Mouse (Mus musculus): ENCODE results near the gene Scamp4. TPM values are rescaled to one million over a fixed set of nuclear protein-coding genes. Genes with fewer than 3 reads are reported as not detected.

Gene Scamp4
- polyA plus RNA-seq, 1 experiment, result not detected

DNA sequence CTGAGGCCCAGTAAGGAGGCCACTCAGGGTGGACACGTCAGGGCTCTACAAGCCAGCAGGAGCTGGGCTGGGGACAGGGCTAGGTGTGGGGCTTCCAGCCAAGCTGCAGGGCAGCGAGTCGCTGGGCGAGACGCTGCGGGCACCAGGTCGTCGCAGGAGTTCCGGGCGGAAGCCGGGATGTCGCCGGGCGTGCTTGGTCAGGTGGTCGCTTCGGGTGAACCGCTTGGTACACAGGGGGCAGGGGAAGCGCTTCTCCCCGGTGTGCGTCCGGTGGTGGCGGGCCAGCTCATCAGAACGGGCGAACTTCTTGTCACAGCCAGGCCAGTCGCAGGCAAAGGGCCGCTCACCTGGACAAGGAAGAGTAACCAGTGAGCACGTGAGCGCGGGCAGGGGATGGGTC lies 33.8 kb upstream of the Scamp4 start:
- Histone ChIP-seq H3K4me1 (ENCODE audit: control insufficient read depth, insufficient read depth, low read length) (peaks cover 78% of the 10 kb centered on the region), H3K4me3 (ENCODE audit: insufficient read depth, low read depth, low read length) (no peak overlapping the region), H3K27ac (ENCODE audit: insufficient read depth, low read depth, low read length) (peak overlapping the region; percentile 94)
- TF ChIP-seq POLR2A (IDR thresholded peaks at IDR 0.05; ENCODE audit: insufficient read depth, low read depth, low read length) (no peak), CTCF (IDR thresholded peaks at IDR 0.05; ENCODE audit: insufficient read depth, low read depth, low read length) (no peak)
- WGBS, result 96% methylated on average over 29 of the region's 29 CpGs

DNA sequence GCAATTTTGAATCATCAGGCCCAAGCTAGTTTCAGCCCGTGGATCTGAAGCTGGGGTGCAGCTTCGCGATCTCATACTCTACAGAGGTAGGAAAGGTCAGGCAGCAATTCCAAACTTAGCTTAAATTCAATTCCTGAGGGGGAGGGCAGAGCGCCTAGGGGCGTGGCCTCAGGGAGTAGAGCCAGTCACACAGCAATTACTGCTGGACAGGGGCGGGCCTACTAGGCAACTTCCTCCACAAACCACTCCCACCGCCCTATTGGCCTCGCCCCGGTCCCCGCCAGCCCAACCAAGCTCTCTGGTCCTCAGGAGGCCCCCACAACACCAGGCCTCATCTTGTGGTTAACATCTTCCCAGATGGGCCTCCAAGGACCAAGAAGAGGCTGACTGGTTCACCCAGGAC lies 33.0 kb upstream of the Scamp4 start:
- TF ChIP-seq POLR2A (IDR thresholded peaks at IDR 0.05; ENCODE audit: insufficient read depth, low read depth, low read length) (no peak), CTCF (IDR thresholded peaks at IDR 0.05; ENCODE audit: insufficient read depth, low read depth, low read length) (no peak)
- Histone ChIP-seq H3K4me3 (ENCODE audit: insufficient read depth, low read depth, low read length) (no peak overlapping the region), H3K27ac (ENCODE audit: insufficient read depth, low read depth, low read length) (peak overlapping the region; percentile 94), H3K4me1 (ENCODE audit: control insufficient read depth, insufficient read depth, low read length) (peaks cover 78% of the 10 kb centered on the region)
- WGBS, result 52% methylated on average over 10 of the region's 10 CpGs

DNA sequence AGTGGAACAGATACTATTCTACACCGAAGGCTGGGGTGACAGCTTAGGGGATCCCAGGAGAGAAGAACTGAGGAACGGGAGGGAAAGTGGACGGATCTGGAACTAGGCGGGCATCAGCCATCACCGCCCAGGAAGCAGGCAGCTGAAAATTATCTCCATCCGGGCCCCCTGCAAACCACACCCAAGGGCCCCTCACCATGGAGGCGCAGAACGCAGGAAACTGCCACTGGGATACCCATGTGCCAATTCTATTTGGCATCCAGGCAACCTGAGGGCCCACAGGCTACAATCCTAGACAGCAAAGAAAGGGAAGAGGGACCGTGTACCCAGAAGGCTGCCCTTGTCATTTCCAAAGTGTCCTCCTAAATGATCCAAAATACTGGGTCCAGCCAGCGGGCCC lies 32.3 kb upstream of the Scamp4 start:
- TF ChIP-seq CTCF (IDR thresholded peaks at IDR 0.05; ENCODE audit: insufficient read depth, low read depth, low read length), result no peak
- TF ChIP-seq POLR2A (IDR thresholded peaks at IDR 0.05; ENCODE audit: insufficient read depth, low read depth, low read length), result no peak
- H3K4me3 ChIP-seq (ENCODE audit: insufficient read depth, low read depth, low read length), result peak overlapping the region; percentile 20; the same call in 1 of the 2 replicates
- WGBS, result 75% methylated on average over 10 of the region's 10 CpGs
- H3K4me1 ChIP-seq (ENCODE audit: control insufficient read depth, insufficient read depth, low read length), result peaks cover 86% of the 10 kb centered on the region
- peak overlapping the region; percentile 94 for H3K27ac ChIP-seq (ENCODE audit: insufficient read depth, low read depth, low read length)

DNA sequence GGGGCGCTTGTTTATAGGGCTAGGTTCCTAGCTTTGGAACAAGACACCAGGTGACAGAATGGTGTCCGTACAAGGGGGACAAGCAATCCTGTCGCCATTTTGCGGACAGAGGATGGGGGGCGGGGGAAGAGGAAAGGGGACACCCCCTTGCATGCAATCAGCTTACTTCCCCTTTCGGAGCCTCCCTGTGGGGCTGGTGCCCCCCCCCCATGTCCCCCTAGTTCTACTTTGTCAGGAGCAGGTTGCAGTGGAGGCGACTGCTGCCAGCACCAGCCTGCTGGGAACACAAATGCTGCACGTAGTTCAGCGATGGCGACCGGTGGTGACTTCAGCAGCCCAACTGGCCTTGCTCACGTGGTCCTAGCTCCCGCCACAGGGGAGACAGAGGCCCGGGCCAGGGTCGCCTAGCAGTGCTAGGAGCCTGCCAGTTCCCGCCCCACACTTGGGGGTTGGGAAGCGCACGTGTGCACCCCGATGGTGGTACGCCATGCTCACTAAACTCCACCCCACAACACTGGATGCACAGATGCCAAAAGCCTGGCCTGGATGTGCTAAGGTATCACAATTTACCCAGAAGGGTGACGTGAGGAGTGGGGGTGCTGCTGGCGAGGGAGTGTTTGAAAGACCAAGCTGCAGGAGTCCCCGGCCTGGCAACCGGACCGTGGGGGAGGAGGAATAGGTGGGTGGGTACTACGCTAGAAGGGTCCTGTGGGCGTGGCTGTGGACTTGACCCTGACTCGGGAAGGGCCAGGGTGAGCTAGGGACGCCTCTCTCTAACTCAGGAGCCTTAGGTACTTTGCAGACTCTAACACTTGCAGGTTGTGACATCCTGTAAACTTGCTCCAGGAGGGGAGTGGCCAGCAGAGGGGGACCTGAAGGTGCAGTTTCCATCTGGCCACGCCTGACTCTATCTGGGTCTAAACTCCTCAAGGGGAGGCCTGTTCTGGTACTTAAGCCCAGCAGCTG lies 31.5 kb upstream of the Scamp4 start:
- TF ChIP-seq POLR2A (IDR thresholded peaks at IDR 0.05; ENCODE audit: insufficient read depth, low read depth, low read length), result no peak
- no peak for TF ChIP-seq CTCF (IDR thresholded peaks at IDR 0.05; ENCODE audit: insufficient read depth, low read depth, low read length)
- Histone ChIP-seq H3K4me3 (ENCODE audit: insufficient read depth, low read depth, low read length) (peak overlapping the region; percentile 20), H3K27ac (ENCODE audit: insufficient read depth, low read depth, low read length) (peak overlapping the region; percentile 94), H3K4me1 (ENCODE audit: control insufficient read depth, insufficient read depth, low read length) (peaks cover 82% of the 10 kb centered on the region)
- WGBS, result 18% methylated on average over 30 of the region's 30 CpGs

GRCm38 (mm10) chr10:80572477-80572876 lies 30.2 kb upstream of the Scamp4 start:
- 73% methylated on average over 2 of the region's 2 CpGs for WGBS
- TF ChIP-seq CTCF (IDR thresholded peaks at IDR 0.05; ENCODE audit: insufficient read depth, low read depth, low read length), result no peak
- TF ChIP-seq POLR2A (IDR thresholded peaks at IDR 0.05; ENCODE audit: insufficient read depth, low read depth, low read length), result no peak
- H3K27ac ChIP-seq (ENCODE audit: insufficient read depth, low read depth, low read length), result peak overlapping the region; percentile 94

GRCm38 (mm10) chr10:80573944-80574343 lies 28.7 kb upstream of the Scamp4 start:
- peak overlapping the region; percentile 37 for H3K4me3 ChIP-seq (ENCODE audit: insufficient read depth, low read depth, low read length)
- 31% methylated on average over 9 of the region's 9 CpGs for WGBS
- H3K4me1 ChIP-seq (ENCODE audit: control insufficient read depth, insufficient read depth, low read length), result peaks cover 71% of the 10 kb centered on the region
- H3K27ac ChIP-seq (ENCODE audit: insufficient read depth, low read depth, low read length), result peak overlapping the region; percentile 94
- TF ChIP-seq CTCF (IDR thresholded peaks at IDR 0.05; ENCODE audit: insufficient read depth, low read depth, low read length) (no peak), POLR2A (IDR thresholded peaks at IDR 0.05; ENCODE audit: insufficient read depth, low read depth, low read length) (0 out of 2 replicates have a peak, but pooled peaks have one; percentile 23)

More at GRCm38 (mm10) chr10:80572477-80572876, 30.2 kb upstream of the Scamp4 start:
- H3K4me3 ChIP-seq (ENCODE audit: insufficient read depth, low read depth, low read length), result no peak overlapping the region
- H3K4me1 ChIP-seq (ENCODE audit: control insufficient read depth, insufficient read depth, low read length), result peaks cover 72% of the 10 kb centered on the region

DNA sequence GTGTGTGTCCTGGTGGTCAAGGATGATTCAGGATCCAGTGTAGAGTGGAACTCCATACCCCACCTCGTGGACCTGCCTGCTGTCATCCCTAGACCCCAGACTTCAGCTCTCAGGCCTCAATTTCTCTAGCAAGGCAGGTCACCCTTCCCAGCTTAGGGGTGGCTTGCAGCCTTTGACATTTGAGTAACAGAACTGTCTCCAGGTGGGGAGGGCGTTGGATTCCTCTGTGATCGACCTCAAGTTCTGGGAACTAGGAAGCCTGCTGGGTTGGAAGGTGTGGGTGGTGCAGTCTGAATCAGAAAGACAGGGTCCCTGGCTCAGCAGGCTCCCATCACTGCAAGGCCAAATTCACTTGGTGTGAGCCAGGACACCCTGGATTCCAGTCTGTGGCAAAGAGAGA lies 27.8 kb upstream of the Scamp4 start:
- H3K4me1 ChIP-seq (ENCODE audit: control insufficient read depth, insufficient read depth, low read length), result peaks cover 61% of the 10 kb centered on the region
- TF ChIP-seq POLR2A (IDR thresholded peaks at IDR 0.05; ENCODE audit: insufficient read depth, low read depth, low read length) (no peak), CTCF (IDR thresholded peaks at IDR 0.05; ENCODE audit: insufficient read depth, low read depth, low read length) (no peak)
- H3K27ac ChIP-seq (ENCODE audit: insufficient read depth, low read depth, low read length), result peak overlapping the region; percentile 88
- 39% methylated on average over 3 of the region's 3 CpGs for WGBS
- peak overlapping the region; percentile 86 for H3K4me3 ChIP-seq (ENCODE audit: insufficient read depth, low read depth, low read length)

DNA sequence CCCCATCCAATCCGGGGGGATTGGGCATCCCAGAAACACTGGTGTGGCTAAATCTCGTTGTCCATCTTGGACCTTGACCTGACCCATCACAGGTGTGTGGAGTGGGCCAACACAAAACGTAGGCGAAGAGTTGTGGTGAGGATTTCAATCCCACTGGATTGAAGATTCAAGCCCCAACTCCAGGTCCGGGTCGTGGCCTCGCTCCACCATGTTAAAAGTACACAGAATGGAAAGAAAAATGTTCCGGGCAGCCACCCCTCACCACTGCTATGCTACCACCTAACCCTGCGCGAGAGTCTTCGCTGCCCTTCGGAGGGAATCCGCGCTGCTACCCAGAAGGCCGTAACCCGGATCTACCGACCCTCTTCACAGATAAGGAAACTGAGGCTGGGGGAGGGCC lies 26.7 kb upstream of the Scamp4 start:
- Histone ChIP-seq H3K4me3 (ENCODE audit: insufficient read depth, low read depth, low read length) (peak overlapping the region; percentile 86), H3K4me1 (ENCODE audit: control insufficient read depth, insufficient read depth, low read length) (peaks cover 52% of the 10 kb centered on the region), H3K27ac (ENCODE audit: insufficient read depth, low read depth, low read length) (peak overlapping the region; percentile 88)
- 15% methylated on average over 17 of the region's 17 CpGs for WGBS
- TF ChIP-seq CTCF (IDR thresholded peaks at IDR 0.05; ENCODE audit: insufficient read depth, low read depth, low read length) (no peak), POLR2A (IDR thresholded peaks at IDR 0.05; ENCODE audit: insufficient read depth, low read depth, low read length) (no peak)

All from olfactory bulb, adult 2 months (tissue).